ENCODE assay signal across 8 mouse cellular contexts in the genomic region with DNA sequence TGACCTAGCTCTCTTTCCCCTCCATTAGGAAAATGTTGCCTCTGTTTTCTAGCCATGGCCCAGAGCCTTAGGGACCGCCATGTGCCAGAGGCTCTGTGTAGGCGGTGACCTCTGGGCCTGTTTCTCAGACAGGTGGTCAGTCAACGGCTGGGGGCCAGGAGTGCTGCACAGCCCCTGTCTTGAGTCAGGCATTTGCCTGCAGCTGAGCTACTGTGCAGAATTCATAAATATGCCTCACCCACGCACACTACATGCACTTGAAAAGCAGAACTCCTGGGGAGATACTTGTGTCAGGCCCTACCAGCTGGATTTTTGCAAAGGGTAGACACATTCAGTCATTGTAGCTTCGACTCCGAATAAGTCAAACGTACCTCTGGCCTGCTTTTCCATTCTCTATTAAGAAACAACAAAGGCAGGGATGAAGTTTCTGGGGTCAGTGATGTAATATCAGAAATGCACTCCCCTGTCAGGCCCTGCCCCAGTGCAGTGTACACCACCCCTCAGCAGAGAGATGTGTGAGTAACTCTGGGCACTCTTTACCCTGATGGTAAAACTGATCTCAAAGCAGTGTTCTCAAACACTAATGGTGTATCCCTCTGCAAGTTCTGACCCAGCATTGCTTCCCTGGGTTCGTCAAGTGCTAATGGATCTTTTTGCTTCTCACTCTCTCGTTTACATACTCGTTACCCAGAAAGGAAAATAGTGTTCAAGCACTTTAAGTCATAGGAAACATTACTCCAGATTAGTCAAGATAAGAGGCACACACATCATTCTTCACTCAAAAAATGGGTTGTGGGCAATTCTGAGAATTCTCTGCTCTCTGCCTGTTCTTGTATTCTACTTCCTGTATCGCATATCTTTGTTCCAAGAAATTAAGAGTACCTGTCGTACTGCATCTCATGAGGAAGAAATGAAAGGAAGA.
A peak's percentile ranks its signal among the peaks of the same experiment; 100 is the strongest.
DNase-seq lines count a peak whose midpoint lies in the region; ATAC-seq and TF ChIP-seq lines count a peak whose summit lies in the region.

No protein-coding gene starts in this region.

- no peak for TF ChIP-seq POLR2A in cerebellum, adult 2 months (IDR thresholded peaks at IDR 0.05; ENCODE audit: borderline replicate concordance, insufficient read depth, low read length)

- DNase-seq in liver = peak; percentile 6
- no peak for DNase-seq in liver, embryonic 11.5 days (ENCODE audit: low spot score)
- DNase-seq in adrenal gland, postnatal 10 days = peak; percentile 50
- no peak for DNase-seq in cerebellum, adult 2 months
- DNase-seq in cerebellum, adult 11 months = no peak

- H3K4me1 ChIP-seq in liver, embryonic 11.5 days (replicated peaks; ENCODE audit: control insufficient read depth, insufficient read depth, low read length) = no peaks in the 10 kb centered on the region
- H3K4me1 ChIP-seq in hindbrain, embryonic 13.5 days (replicated peaks) = peaks cover 11% of the 10 kb centered on the region
- 0 out of 2 replicates have a peak, but pooled peaks cover 3% of the 10 kb centered on the region for H3K4me1 ChIP-seq in cerebellum, adult 2 months (ENCODE audit: control insufficient read depth, insufficient read depth, low read length)

- no peaks in the 10 kb centered on the region for H3K27me3 ChIP-seq in liver, embryonic 11.5 days (replicated peaks; ENCODE audit: control insufficient read depth, insufficient read depth, low read length)
- H3K27me3 ChIP-seq in hindbrain, embryonic 13.5 days = no peaks in the 10 kb centered on the region
- no peaks in the 10 kb centered on the region; the same call in 1 of the 2 replicates for H3K27me3 ChIP-seq in cerebellum, adult 2 months (ENCODE audit: control insufficient read depth, insufficient read depth, low read length)

- no peaks in the 10 kb centered on the region for H3K9me3 ChIP-seq in liver, embryonic 11.5 days (ENCODE audit: control insufficient read depth, low read length)
- H3K9me3 ChIP-seq in hindbrain, embryonic 13.5 days = no peaks in the 10 kb centered on the region

- H3K4me3 ChIP-seq in liver, embryonic 11.5 days (ENCODE audit: low read depth, low read length) = no peak overlapping the region
- no peak overlapping the region for H3K4me3 ChIP-seq in hindbrain, embryonic 13.5 days
- no peak overlapping the region for H3K4me3 ChIP-seq in cerebellum, adult 2 months (replicated peaks; ENCODE audit: insufficient read depth, low read depth, low read length)

- no peak for TF ChIP-seq CTCF in cerebellum, adult 2 months (IDR thresholded peaks at IDR 0.05; ENCODE audit: borderline replicate concordance, insufficient read depth, low read depth, low read length)

- 72% methylated on average over 12 of the region's 12 CpGs for WGBS in liver, embryonic 11.5 days
- WGBS in hindbrain, embryonic 13.5 days = 75% methylated on average over 12 of the region's 12 CpGs
- WGBS in cerebellum, adult 2 months = 65% methylated on average over 12 of the region's 12 CpGs

- no peak overlapping the region for H3K4me2 ChIP-seq in liver, embryonic 11.5 days
- H3K4me2 ChIP-seq in hindbrain, embryonic 13.5 days = no peak overlapping the region

- H3K27ac ChIP-seq in liver, embryonic 11.5 days (ENCODE audit: low read depth, low read length) = no peak overlapping the region
- no peak overlapping the region for H3K27ac ChIP-seq in hindbrain, embryonic 13.5 days
- no peak overlapping the region for H3K27ac ChIP-seq in cerebellum, adult 2 months (ENCODE audit: insufficient read depth, low read length)

- H3K9ac ChIP-seq in liver, embryonic 11.5 days (ENCODE audit: low read depth, low read length) = no peak overlapping the region
- no peak overlapping the region for H3K9ac ChIP-seq in hindbrain, embryonic 13.5 days

- H3K36me3 ChIP-seq in liver, embryonic 11.5 days (ENCODE audit: control insufficient read depth, insufficient read depth, low read length) = no peaks in the 10 kb centered on the region
- no peaks in the 10 kb centered on the region for H3K36me3 ChIP-seq in hindbrain, embryonic 13.5 days

- no peak for ATAC-seq in liver, embryonic 11.5 days (replicated peaks; ENCODE audit: low FRiP score)
- ATAC-seq in granulocyte monocyte progenitor cell, adult 5-6 weeks (replicated peaks; ENCODE audit: poor library complexity, severe bottlenecking) = peak; percentile 47
- peak; percentile 45 for ATAC-seq in megakaryocyte progenitor cell, adult 5-6 weeks (replicated peaks; ENCODE audit: poor library complexity)
- ATAC-seq in hindbrain, embryonic 13.5 days (ENCODE audit: low FRiP score) = no peak

Comparison
In these comparisons a context has a peak if more than half of its experiments do, and no peak if none do; other contexts are left out.
1. DNase-seq: peak in liver (single experiment) and adrenal gland, postnatal 10 days (single experiment); none in liver, embryonic 11.5 days (single experiment), cerebellum, adult 2 months (0 of 2) and cerebellum, adult 11 months (single experiment).
2. ATAC-seq: peak in granulocyte monocyte progenitor cell, adult 5-6 weeks (single experiment) and megakaryocyte progenitor cell, adult 5-6 weeks (single experiment); none in liver, embryonic 11.5 days (single experiment) and hindbrain, embryonic 13.5 days (single experiment).